Mouse (Mus musculus): ENCODE measurements around the gene Son. TPM values are rescaled to one million over a fixed set of nuclear protein-coding genes. Genes with fewer than 3 reads are reported as not detected.

Gene Son
- total and polyA plus RNA-seq, 3 experiments: 93.6 to 182 (median 157) TPM

GRCm38 (mm10) chr16:91601693-91602092 lies 45.6 kb upstream of the Son start:
- H3K27ac ChIP-seq (ENCODE audit: control insufficient read depth, low read depth, low read length): no peak overlapping the region
- no peak for TF ChIP-seq ZNF384 (IDR thresholded peaks at IDR 0.05; ENCODE audit: low read depth, low read length)
- TF ChIP-seq TBP (IDR thresholded peaks at IDR 0.05; ENCODE audit: low read depth, low read length): 0 out of 2 replicates have a peak, but pooled peaks have one; percentile 30
- TF ChIP-seq NRF1 (IDR thresholded peaks at IDR 0.05; ENCODE audit: insufficient read depth, low read depth, low read length, poor library complexity, severe bottlenecking): no peak
- TF ChIP-seq MAZ (IDR thresholded peaks at IDR 0.05; ENCODE audit: low read depth, low read length): no peak
- TF ChIP-seq MAX (IDR thresholded peaks at IDR 0.05; ENCODE audit: low read length): no peak
- TF ChIP-seq JUND (IDR thresholded peaks at IDR 0.05; ENCODE audit: low read depth, low read length): no peak
- no peak for TF ChIP-seq USF2 (IDR thresholded peaks at IDR 0.05; ENCODE audit: borderline replicate concordance in 1 of 2, insufficient read depth in 1 of 2, low read depth in 1 of 2, low read length in 2 of 2)
- no peaks in the 10 kb centered on the region for H3K27me3 ChIP-seq (ENCODE audit: control insufficient read depth in 1 of 2, insufficient read depth in 2 of 2, low read length in 2 of 2)

GRCm38 (mm10) chr16:91605156-91605555 lies 42.1 kb upstream of the Son start:
- no peak for TF ChIP-seq POLR2AphosphoS5 (IDR thresholded peaks at IDR 0.05; ENCODE audit: borderline replicate concordance, low read depth, low read length)
- no peak for TF ChIP-seq CHD2 (IDR thresholded peaks at IDR 0.05; ENCODE audit: low read length)
- no peak for TF ChIP-seq MEF2A (IDR thresholded peaks at IDR 0.05; ENCODE audit: extremely low read depth, insufficient replicate concordance, low read depth, low read length, poor library complexity, severe bottlenecking)
- TF ChIP-seq SMC3 (IDR thresholded peaks at IDR 0.05; ENCODE audit: low read depth, low read length): no peak
- no peak for TF ChIP-seq ZC3H11A (IDR thresholded peaks at IDR 0.05; ENCODE audit: low read depth, low read length)
- TF ChIP-seq BHLHE40 (IDR thresholded peaks at IDR 0.05; ENCODE audit: borderline replicate concordance, low read depth, low read length): no peak
- TF ChIP-seq MYC (IDR thresholded peaks at IDR 0.05; ENCODE audit: low read depth, low read length): no peak
- TF ChIP-seq EP300 (IDR thresholded peaks at IDR 0.05; ENCODE audit: low read depth in 1 of 2, low read length in 2 of 2): no peak
- no peak for TF ChIP-seq TBP (IDR thresholded peaks at IDR 0.05; ENCODE audit: low read depth, low read length)
- TF ChIP-seq MAZ (IDR thresholded peaks at IDR 0.05; ENCODE audit: low read depth, low read length): no peak
- TF ChIP-seq JUND (IDR thresholded peaks at IDR 0.05; ENCODE audit: low read depth, low read length): no peak
- no peak for TF ChIP-seq CTCF (IDR thresholded peaks at IDR 0.05 in 2 of 3, conservative IDR thresholded peaks at IDR 0.05 in 1 of 3; ENCODE audit: control insufficient read depth in 1 of 3, insufficient read depth in 1 of 3, low read depth in 2 of 3, low read length in 3 of 3, poor library complexity in 1 of 3, severe bottlenecking in 1 of 3)
- TF ChIP-seq ZNF384 (IDR thresholded peaks at IDR 0.05; ENCODE audit: low read depth, low read length): no peak
- no peak for TF ChIP-seq TCF12 (IDR thresholded peaks at IDR 0.05; ENCODE audit: low read depth, low read length)
- TF ChIP-seq GATA1 (IDR thresholded peaks at IDR 0.05; ENCODE audit: low read depth, low read length): no peak
- TF ChIP-seq ELF1 (IDR thresholded peaks at IDR 0.05; ENCODE audit: low read depth, low read length): no peak

More at GRCm38 (mm10) chr16:91601693-91602092, 45.6 kb upstream of the Son start:
- Histone ChIP-seq H3K9ac (ENCODE audit: control insufficient read depth, low read depth, low read length, poor library complexity, severe bottlenecking) (no peak overlapping the region), H3K4me3 (ENCODE audit: control insufficient read depth in 1 of 2, insufficient read depth in 1 of 2, low read depth in 2 of 2, low read length in 2 of 2) (no peak overlapping the region), H3K4me1 (ENCODE audit: control insufficient read depth in 1 of 2, insufficient read depth in 2 of 2, low read length in 2 of 2) (no peaks in the 10 kb centered on the region), H3K9me3 (replicated peaks; ENCODE audit: insufficient read depth, low read length) (no peaks in the 10 kb centered on the region), H3K36me3 (ENCODE audit: control insufficient read depth in 1 of 2, insufficient read depth in 2 of 2, low read length in 2 of 2) (no peaks in the 10 kb centered on the region), H3K79me2 (ENCODE audit: control insufficient read depth, insufficient read depth, low read length, poor library complexity) (no peaks in the 10 kb centered on the region; the same call in 1 of the 2 replicates)
- no peak for DNase-seq (ENCODE audit: low read depth, low spot score)

More at GRCm38 (mm10) chr16:91605156-91605555, 42.1 kb upstream of the Son start:
- no peaks in the 10 kb centered on the region for H3K27me3 ChIP-seq (ENCODE audit: control insufficient read depth in 1 of 2, insufficient read depth in 2 of 2, low read length in 2 of 2)
- peaks cover 0 to 3% of the 10 kb centered on the region in 2 experiments; a peak in 2 of 4 replicates for H3K36me3 ChIP-seq (ENCODE audit: control insufficient read depth in 1 of 2, insufficient read depth in 2 of 2, low read length in 2 of 2)
- no peaks in the 10 kb centered on the region for H3K79me2 ChIP-seq (ENCODE audit: control insufficient read depth, insufficient read depth, low read length, poor library complexity)
- no peaks in the 10 kb centered on the region for H3K9me3 ChIP-seq (replicated peaks; ENCODE audit: insufficient read depth, low read length)
- no peak overlapping the region for H3K4me3 ChIP-seq (ENCODE audit: control insufficient read depth in 1 of 2, insufficient read depth in 1 of 2, low read depth in 2 of 2, low read length in 2 of 2)
- H3K27ac ChIP-seq (ENCODE audit: control insufficient read depth, low read depth, low read length): no peak overlapping the region
- H3K4me1 ChIP-seq (ENCODE audit: control insufficient read depth in 1 of 2, insufficient read depth in 2 of 2, low read length in 2 of 2): peaks cover 0 to 4% of the 10 kb centered on the region in 2 experiments; a peak in 2 of 4 replicates
- no peak overlapping the region for H3K9ac ChIP-seq (ENCODE audit: control insufficient read depth, low read depth, low read length, poor library complexity, severe bottlenecking)
- no peak for DNase-seq (ENCODE audit: low read depth, low spot score)

Measured in MEL (cell line).